Mouse (Mus musculus) lung, adult 2 months (tissue): ENCODE measurements at regions not wholly inside any gene's neighbourhood (a gene's known extent, or its start where the extent isn't known, plus 50 kb on each side); places are given as distances from the start of the nearest gene placed in this dataset.

Experiments used
- CTCF ChIP-seq: fragments of 200-500 bp; IDR thresholded peaks from 2 replicates; pipeline ENCODE4 v1.5.1; 2011; ENCODE audit warnings: mild to moderate bottlenecking, low read length, control low read depth; ENCODE audit not compliant: insufficient read depth
- POLR2A ChIP-seq: fragments of 200-500 bp; IDR thresholded peaks from 2 replicates; pipeline ENCODE4 v1.6.1; 2011; ENCODE audit warnings: low read depth, mild to moderate bottlenecking, control low read depth, low read length, borderline replicate concordance; ENCODE audit errors: extremely low read depth

- TF ChIP-seq CTCF (no peak), POLR2A (no peak)
These were observed 274.0 kb downstream of the Rps24 start for GRCm38 (mm10) chr14:24760926-24761325.
